ENCODE assay signal across 30 mouse cellular contexts in genomic region chr1:53704164-53704563, GRCm38 (mm10). TPM values are rescaled to one million over a fixed set of nuclear protein-coding genes. Genes with fewer than 3 reads are reported as not detected.
DNase-seq lines count a peak whose midpoint lies in the region; ATAC-seq and TF ChIP-seq lines count a peak whose summit lies in the region.
"Had no signal": no experiment of that assay in that cellular context is flagged by ENCODE, and none has a peak within 500 bp of the region (broad histone marks: within the 10 kb centered on the region; RNA-seq: fewer than 3 reads in every experiment).

No protein-coding gene starts in this region.

- peak; percentile 48 for TF ChIP-seq RAD21 in CH12.LX (IDR thresholded peaks at IDR 0.05; ENCODE audit: low read depth, low read length)

- H3K9ac ChIP-seq in CH12.LX (ENCODE audit: insufficient read depth, low read depth) (no peak overlapping the region), ES-E14 (ENCODE audit: insufficient read depth, low read depth, low read length, poor library complexity, severe bottlenecking) (no peak overlapping the region)
- H3K9ac ChIP-seq: embryonic facial prominence, embryonic 13.5 days; forebrain, embryonic 12.5 days; heart, embryonic 13.5 days; hindbrain, embryonic 12.5 days; neural tube, embryonic 15.5 days had no signal

- H3K4me3 ChIP-seq in testis, adult 2 months (ENCODE audit: control insufficient read depth, low read depth, low read length), result peak overlapping the region; percentile 51
- H3K4me3 ChIP-seq in CH12.LX (replicated peaks in 1 of 3; ENCODE audit: low read depth in 2 of 3, low read length in 2 of 3, poor library complexity in 1 of 3) (no peak overlapping the region), ES-E14 (ENCODE audit: insufficient read depth in 1 of 2, low read depth in 1 of 2, low read length in 2 of 2, poor library complexity in 1 of 2, severe bottlenecking in 1 of 2) (no peak overlapping the region)
- H3K4me3 ChIP-seq: embryonic facial prominence, embryonic 13.5 days; erythroblast, embryonic 14.5 days; forebrain, embryonic 12.5 days; heart, adult 2 months; heart, embryonic 13.5 days; hindbrain, embryonic 12.5 days; limb, embryonic 10.5 days; neural tube, embryonic 15.5 days had no signal

- no peaks in the 10 kb centered on the region for H3K4me1 ChIP-seq in testis, adult 2 months (ENCODE audit: control insufficient read depth, insufficient read depth, low read length)
- H3K4me1 ChIP-seq in CH12.LX (ENCODE audit: control insufficient read depth in 1 of 2, insufficient read depth in 2 of 2), result no peaks in the 10 kb centered on the region
- no peaks in the 10 kb centered on the region for H3K4me1 ChIP-seq in ES-E14 (ENCODE audit: control insufficient read depth in 2 of 2, insufficient read depth in 2 of 2, low read length in 2 of 2, poor library complexity in 1 of 2)
- H3K4me1 ChIP-seq: heart, embryonic 13.5 days had no signal

- no peak for TF ChIP-seq CTCF in testis, adult 2 months (IDR thresholded peaks at IDR 0.05; ENCODE audit: control insufficient read depth, insufficient read depth, insufficient replicate concordance, low read depth, low read length)
- peak in 1 of 2 experiments; percentile 43; a peak in 2 of 4 replicates for TF ChIP-seq CTCF in CH12.LX (conservative IDR thresholded peaks at IDR 0.05 in 1 of 2, IDR thresholded peaks at IDR 0.05 in 1 of 2; ENCODE audit: low read depth in 2 of 2, low read length in 2 of 2)

- no peak for TF ChIP-seq POLR2A in testis, adult 2 months (IDR thresholded peaks at IDR 0.05; ENCODE audit: control insufficient read depth, low read depth, low read length)
- no peak for TF ChIP-seq POLR2A in CH12.LX (IDR thresholded peaks at IDR 0.05; ENCODE audit: low read depth, low read length)

- dilution Hi-C loops in CH12.LX (cut with MboI; ENCODE audit: extremely low pct_ligation_motif_present, extremely low pct_unique_long_range_greater_than_20kb, low sequenced_read_pairs), result no loop called here

- H3K79me2 ChIP-seq in CH12.LX (replicated peaks; ENCODE audit: control insufficient read depth, extremely low read depth, insufficient read depth, poor library complexity, severe bottlenecking), result no peaks in the 10 kb centered on the region

- in situ Hi-C loops in CH12.LX (cut with MboI; ENCODE audit: low pct_ligation_motif_present, low pct_unique_long_range_greater_than_20kb, low sequenced_read_pairs) (loop anchor here (25.0 kb wide), 1 partner anchor 633 kb away; no protein-coding TSS in a partner anchor), ES-E14 (cut with MboI; ENCODE audit: low sequenced_read_pairs in 2 of 2, unreplicated experiment in 2 of 2) (loop anchor here (25.0 kb wide), 2 partner anchors 183 to 208 kb away; no protein-coding TSS in a partner anchor)

- H3K9me3 ChIP-seq in CH12.LX (replicated peaks; ENCODE audit: low read length) (no peaks in the 10 kb centered on the region), ES-E14 (ENCODE audit: control insufficient read depth, insufficient read depth, low read depth, low read length) (no peaks in the 10 kb centered on the region)
- H3K9me3 ChIP-seq: embryonic facial prominence, embryonic 13.5 days; forebrain, embryonic 12.5 days; heart, embryonic 13.5 days; hindbrain, embryonic 12.5 days; limb, embryonic 10.5 days; neural tube, embryonic 15.5 days had no signal

- ATAC-seq in megakaryocyte progenitor cell, adult 5-6 weeks (replicated peaks; ENCODE audit: poor library complexity), result peak; percentile 51; the same call in 1 of the 2 replicates
- ATAC-seq: activated CD4-positive, CD25-positive, alpha-beta regulatory T cell, adult 4 months; CD4-positive, CD25-positive, alpha-beta regulatory T cell, adult 4 months; inflammation-experienced regulatory T-cells, adult 6 months; lung, postnatal 0 days had no signal

- no peak for TF ChIP-seq EP300 in CH12.LX (IDR thresholded peaks at IDR 0.05; ENCODE audit: low read length)

- no peak for DNase-seq in testis, postnatal 10 days (ENCODE audit: low spot score)
- DNase-seq in CH12.LX (ENCODE audit: extremely low read depth) (peak; percentile 30), ES-E14 (ENCODE audit: low read depth, low spot score) (peak; percentile 31)
- no peak for DNase-seq in kidney, postnatal 14 days
- DNase-seq in layer of hippocampus, postnatal 14 days (ENCODE audit: low spot score in 2 of 2), result no peak
- DNase-seq: adrenal gland, adult 8-10 months; cerebellum, adult 2 months; cerebellum, postnatal 25 days; heart, adult 2 months; heart, postnatal 14 days; kidney, adult 8-10 months; kidney, postnatal 10 days; liver had no signal

- H3K36me3 ChIP-seq in testis, adult 2 months (ENCODE audit: control insufficient read depth, insufficient read depth, low read length), result no peaks in the 10 kb centered on the region; the same call in 1 of the 2 replicates
- H3K36me3 ChIP-seq in CH12.LX (replicated peaks in 1 of 2; ENCODE audit: control insufficient read depth in 1 of 2, insufficient read depth in 1 of 2, low read length in 1 of 2) (no peaks in the 10 kb centered on the region), ES-E14 (ENCODE audit: control insufficient read depth, insufficient read depth, low read length, poor library complexity, severe bottlenecking) (no peaks in the 10 kb centered on the region)
- H3K36me3 ChIP-seq: embryonic facial prominence, embryonic 13.5 days; forebrain, embryonic 12.5 days; heart, embryonic 13.5 days; hindbrain, embryonic 12.5 days; limb, embryonic 10.5 days; neural tube, embryonic 15.5 days had no signal

- H3K27ac ChIP-seq in testis, adult 2 months (ENCODE audit: control insufficient read depth, insufficient read depth, low read depth, low read length), result no peak overlapping the region
- H3K27ac ChIP-seq in CH12.LX (ENCODE audit: insufficient read depth, low read depth), result no peak overlapping the region
- H3K27ac ChIP-seq in ES-E14 (ENCODE audit: insufficient read depth, low read depth, low read length, poor library complexity, severe bottlenecking), result no peak overlapping the region
- H3K27ac ChIP-seq: embryonic facial prominence, embryonic 13.5 days; forebrain, embryonic 12.5 days; heart, adult 2 months; heart, embryonic 13.5 days; hindbrain, embryonic 12.5 days; limb, embryonic 10.5 days; macrophage; neural tube, embryonic 15.5 days had no signal

- no peaks in the 10 kb centered on the region for H3K27me3 ChIP-seq in testis, adult 2 months (ENCODE audit: control insufficient read depth, insufficient read depth, low read length)
- H3K27me3 ChIP-seq in CH12.LX (replicated peaks), result no peaks in the 10 kb centered on the region
- H3K27me3 ChIP-seq: embryonic facial prominence, embryonic 13.5 days; forebrain, embryonic 12.5 days; heart, embryonic 13.5 days; hindbrain, embryonic 12.5 days; neural tube, embryonic 15.5 days had no signal

- H3K4me2 ChIP-seq in CH12.LX (ENCODE audit: insufficient read depth, low read depth, poor library complexity, severe bottlenecking), result no peak overlapping the region
- H3K4me2 ChIP-seq: embryonic facial prominence, embryonic 13.5 days; forebrain, embryonic 12.5 days; heart, embryonic 13.5 days; hindbrain, embryonic 12.5 days; midbrain, embryonic 11.5 days; neural tube, embryonic 15.5 days had no signal

TF ChIP-seq in CH12.LX, 34 proteins besides CTCF, POLR2A, EP300 and RAD21:
- no peak for TF ChIP-seq ZKSCAN1 (IDR thresholded peaks at IDR 0.05; ENCODE audit: borderline replicate concordance, low read depth, low read length)
- no peak for TF ChIP-seq IRF4 (IDR thresholded peaks at IDR 0.05; ENCODE audit: low read depth, low read length)
- TF ChIP-seq NELFE (IDR thresholded peaks at IDR 0.05; ENCODE audit: low read depth, low read length), result no peak
- TF ChIP-seq USF1 (IDR thresholded peaks at IDR 0.05; ENCODE audit: low read depth, low read length), result no peak
- TF ChIP-seq USF2 (conservative IDR thresholded peaks at IDR 0.05; ENCODE audit: low read depth, low read length), result no peak
- no peak for TF ChIP-seq NRF1 (IDR thresholded peaks at IDR 0.05; ENCODE audit: low read depth, low read length)
- no peak for TF ChIP-seq PAX5 (IDR thresholded peaks at IDR 0.05; ENCODE audit: low read length)
- TF ChIP-seq SMC3 (IDR thresholded peaks at IDR 0.05; ENCODE audit: low read depth, low read length), result peak; percentile 17
- TF ChIP-seq JUN (IDR thresholded peaks at IDR 0.05; ENCODE audit: insufficient read depth, low read depth, low read length), result no peak
- TF ChIP-seq ZNF384 (IDR thresholded peaks at IDR 0.05; ENCODE audit: low read depth, low read length), result peak; percentile 74
- no peak for TF ChIP-seq MAX (IDR thresholded peaks at IDR 0.05; ENCODE audit: low read length)
- TF ChIP-seq ZC3H11A (IDR thresholded peaks at IDR 0.05; ENCODE audit: low read depth, low read length), result no peak
- TF ChIP-seq TCF12 (IDR thresholded peaks at IDR 0.05; ENCODE audit: low read depth, low read length), result no peak
TF ChIP-seq in CH12.LX: peak in this region for 2.

TF ChIP-seq in ES-E14, 5 proteins besides CTCF, POLR2A, EP300 and RAD21:
- TF ChIP-seq ZC3H11A (IDR thresholded peaks at IDR 0.05; ENCODE audit: borderline replicate concordance, low read depth, low read length) (peak; percentile 94), HCFC1 (IDR thresholded peaks at IDR 0.05; ENCODE audit: borderline replicate concordance, insufficient read depth, low read length) (no peak), CHD2 (IDR thresholded peaks at IDR 0.05; ENCODE audit: low read depth, low read length) (no peak), ZNF384 (IDR thresholded peaks at IDR 0.05; ENCODE audit: low read depth, low read length) (peak; percentile 88), MAFK (IDR thresholded peaks at IDR 0.05; ENCODE audit: insufficient read depth, low read depth, low read length) (no peak)

RNA-seq across cellular contexts. Expression of gene Dnah7a, which starts 2.4 kb away (rescaled TPM):
- 26.2 and 26.5 TPM in 2 replicates for polyA plus RNA-seq in testis, adult 2 months (2012; rRNA removed)
- total RNA-seq in CH12.LX (2012; rRNA removed) (not detected in 2 replicates), CH12.LX (2014; rRNA removed) (0.03 and 0.04 TPM in 2 replicates), ES-E14 (2012; rRNA removed) (0.53 and 0.98 TPM in 2 replicates)
- not detected in 2 replicates for polyA plus RNA-seq in CH12.LX (2012; ENCODE audit: insufficient read length, low read depth)
- total RNA-seq in megakaryocyte progenitor cell, adult 5-6 weeks (2015), result 0.32 TPM in 1 of 2 replicates, not detected in the other
- total RNA-seq in megakaryocyte progenitor cell, adult 5-6 weeks (2017), result not detected in 2 replicates
- 1 to 10 TPM; 3.9 to 4.8 TPM for total RNA-seq in layer of hippocampus, postnatal 14 days (2021)
- total RNA-seq: gastrocnemius, adult 18-20 months had no signal
- polyA plus RNA-seq: erythroblast, embryonic 14.5 days; liver, embryonic 16.5 days; macrophage had no signal

Comparison
In these comparisons a context has a peak if more than half of its experiments do, and no peak if none do; other contexts are left out.
1. DNase-seq: peak in CH12.LX (single experiment) and ES-E14 (single experiment); none in testis, postnatal 10 days (single experiment), kidney, postnatal 14 days (single experiment) and layer of hippocampus, postnatal 14 days (0 of 2).